Mouse (Mus musculus): ENCODE measurements at regions not wholly inside any gene's neighbourhood (a gene's known extent, or its start where the extent isn't known, plus 50 kb on each side); places are given as distances from the start of the nearest gene placed in this dataset.
A peak's percentile ranks its signal among the peaks of the same experiment; 100 is the strongest.

GRCm38 (mm10) chr10:99376430-99376829, 113.4 kb downstream of the Dusp6 start:
- DNase-seq (ENCODE audit: low read depth), result peak; percentile 50
- TF ChIP-seq CTCF (IDR thresholded peaks at IDR 0.05; ENCODE audit: borderline replicate concordance, extremely low read depth, insufficient read depth, insufficient read length), result no peak
- TF ChIP-seq POLR2A (IDR thresholded peaks at IDR 0.05; ENCODE audit: borderline replicate concordance, extremely low read depth, insufficient read depth, insufficient read length, poor library complexity, severe bottlenecking), result no peak

- no peak for DNase-seq (ENCODE audit: low read depth)
- no peak for TF ChIP-seq CTCF (IDR thresholded peaks at IDR 0.05; ENCODE audit: borderline replicate concordance, extremely low read depth, insufficient read depth, insufficient read length)
These were observed 114.5 kb downstream of the Dusp6 start for GRCm38 (mm10) chr10:99377548-99377947.

GRCm38 (mm10) chr10:99379156-99379555, 116.1 kb downstream of the Dusp6 start:
- TF ChIP-seq POLR2A (IDR thresholded peaks at IDR 0.05; ENCODE audit: borderline replicate concordance, extremely low read depth, insufficient read depth, insufficient read length, poor library complexity, severe bottlenecking) (no peak), CTCF (IDR thresholded peaks at IDR 0.05; ENCODE audit: borderline replicate concordance, extremely low read depth, insufficient read depth, insufficient read length) (no peak)
- no peak for DNase-seq (ENCODE audit: low read depth)

GRCm38 (mm10) chr10:99380170-99380569, 117.1 kb downstream of the Dusp6 start:
- DNase-seq (ENCODE audit: low read depth), result no peak
- TF ChIP-seq CTCF (IDR thresholded peaks at IDR 0.05; ENCODE audit: borderline replicate concordance, extremely low read depth, insufficient read depth, insufficient read length), result no peak
- TF ChIP-seq POLR2A (IDR thresholded peaks at IDR 0.05; ENCODE audit: borderline replicate concordance, extremely low read depth, insufficient read depth, insufficient read length, poor library complexity, severe bottlenecking), result no peak

GRCm38 (mm10) chr10:99383028-99383427, 120.0 kb downstream of the Dusp6 start:
- TF ChIP-seq POLR2A (IDR thresholded peaks at IDR 0.05; ENCODE audit: borderline replicate concordance, extremely low read depth, insufficient read depth, insufficient read length, poor library complexity, severe bottlenecking) (no peak), CTCF (IDR thresholded peaks at IDR 0.05; ENCODE audit: borderline replicate concordance, extremely low read depth, insufficient read depth, insufficient read length) (no peak)
- DNase-seq (ENCODE audit: low read depth), result no peak

- no peak for TF ChIP-seq CTCF (IDR thresholded peaks at IDR 0.05; ENCODE audit: borderline replicate concordance, extremely low read depth, insufficient read depth, insufficient read length)
- TF ChIP-seq POLR2A (IDR thresholded peaks at IDR 0.05; ENCODE audit: borderline replicate concordance, extremely low read depth, insufficient read depth, insufficient read length, poor library complexity, severe bottlenecking), result no peak
- DNase-seq (ENCODE audit: low read depth), result no peak
These were observed 121.3 kb downstream of the Dusp6 start for GRCm38 (mm10) chr10:99384366-99384765.

- TF ChIP-seq CTCF (IDR thresholded peaks at IDR 0.05; ENCODE audit: borderline replicate concordance, extremely low read depth, insufficient read depth, insufficient read length) (no peak), POLR2A (IDR thresholded peaks at IDR 0.05; ENCODE audit: borderline replicate concordance, extremely low read depth, insufficient read depth, insufficient read length, poor library complexity, severe bottlenecking) (no peak)
- DNase-seq (ENCODE audit: low read depth), result no peak
These were observed 121.8 kb downstream of the Dusp6 start for GRCm38 (mm10) chr10:99384851-99385250.

GRCm38 (mm10) chr10:99385854-99386253, 122.8 kb downstream of the Dusp6 start:
- no peak for TF ChIP-seq CTCF (IDR thresholded peaks at IDR 0.05; ENCODE audit: borderline replicate concordance, extremely low read depth, insufficient read depth, insufficient read length)
- TF ChIP-seq POLR2A (IDR thresholded peaks at IDR 0.05; ENCODE audit: borderline replicate concordance, extremely low read depth, insufficient read depth, insufficient read length, poor library complexity, severe bottlenecking), result no peak
- no peak for DNase-seq (ENCODE audit: low read depth)

- no peak for DNase-seq (ENCODE audit: low read depth)
- TF ChIP-seq CTCF (IDR thresholded peaks at IDR 0.05; ENCODE audit: borderline replicate concordance, extremely low read depth, insufficient read depth, insufficient read length) (no peak), POLR2A (IDR thresholded peaks at IDR 0.05; ENCODE audit: borderline replicate concordance, extremely low read depth, insufficient read depth, insufficient read length, poor library complexity, severe bottlenecking) (no peak)
These were observed 125.5 kb downstream of the Dusp6 start for GRCm38 (mm10) chr10:99388526-99388925.

- TF ChIP-seq POLR2A (IDR thresholded peaks at IDR 0.05; ENCODE audit: borderline replicate concordance, extremely low read depth, insufficient read depth, insufficient read length, poor library complexity, severe bottlenecking) (no peak), CTCF (IDR thresholded peaks at IDR 0.05; ENCODE audit: borderline replicate concordance, extremely low read depth, insufficient read depth, insufficient read length) (no peak)
- DNase-seq (ENCODE audit: low read depth), result no peak
These were observed 126.0 kb downstream of the Dusp6 start for GRCm38 (mm10) chr10:99388986-99389385.

GRCm38 (mm10) chr10:99390609-99391183, 127.7 kb downstream of the Dusp6 start:
- TF ChIP-seq POLR2A (IDR thresholded peaks at IDR 0.05; ENCODE audit: borderline replicate concordance, extremely low read depth, insufficient read depth, insufficient read length, poor library complexity, severe bottlenecking), result no peak
- no peak for TF ChIP-seq CTCF (IDR thresholded peaks at IDR 0.05; ENCODE audit: borderline replicate concordance, extremely low read depth, insufficient read depth, insufficient read length)
- DNase-seq (ENCODE audit: low read depth), result peak; percentile 27

GRCm38 (mm10) chr10:99391725-99392124, 128.7 kb downstream of the Dusp6 start:
- TF ChIP-seq CTCF (IDR thresholded peaks at IDR 0.05; ENCODE audit: borderline replicate concordance, extremely low read depth, insufficient read depth, insufficient read length), result no peak
- no peak for DNase-seq (ENCODE audit: low read depth)

GRCm38 (mm10) chr10:99392979-99393378, 129.9 kb downstream of the Dusp6 start:
- no peak for DNase-seq (ENCODE audit: low read depth)

More at GRCm38 (mm10) chr10:99392979-99393378, 129.9 kb downstream of the Dusp6 start:
- TF ChIP-seq POLR2A (IDR thresholded peaks at IDR 0.05; ENCODE audit: borderline replicate concordance, extremely low read depth, insufficient read depth, insufficient read length, poor library complexity, severe bottlenecking), result no peak
